Mouse (Mus musculus) adrenal gland, adult 2 months (tissue): ENCODE measurements around the gene Cenpf. TPM values are rescaled to one million over a fixed set of nuclear protein-coding genes. Genes with fewer than 3 reads are reported as not detected.
"Not testable (repeated sequence)": the region's sequence is repeated elsewhere in the genome, so short reads cannot be mapped to it uniquely, and the experiment has no call there.

Experiments
- DNase-seq: peaks from one replicate; pipeline ENCODE4 v3.0.0; 2021
- polyA plus RNA-seq: library from polyadenylated mRNA; depleted of rRNA; stranded (reverse); fragments of >200 nt; gene quantifications from 2 replicates; pipeline ENCODE4 v1.2.3, GENCODE M21; 2012
- total RNA-seq, 2 experiments: library from RNA; stranded (reverse); gene quantifications; 2 replicates each; pipeline ENCODE4 v1.2.3; 2021

Cenpf gene
- total and polyA plus RNA-seq, 3 experiments = 0.31 to 3.0 (median 2.5) TPM

DNA sequence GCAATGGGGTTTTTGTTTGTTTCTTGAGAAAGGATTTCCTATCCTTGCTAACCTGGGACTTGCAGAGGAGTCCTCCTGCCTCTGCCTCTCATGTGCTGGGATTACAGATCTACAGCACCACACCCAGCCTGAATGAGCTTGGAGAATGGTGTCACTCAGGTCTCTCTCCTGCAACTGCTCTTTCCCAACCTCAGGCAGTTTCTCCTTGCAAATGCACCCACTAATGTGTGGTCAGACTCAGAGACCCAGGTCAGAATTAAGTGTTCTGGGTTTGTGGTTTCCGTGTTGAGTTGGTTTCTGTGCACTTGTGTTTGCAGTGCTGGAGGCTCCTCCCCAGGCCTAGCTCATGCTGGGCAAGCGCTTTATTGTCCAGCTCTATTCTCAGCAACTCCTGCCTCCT is 6.5 kb upstream of the Cenpf start:
- DNase-seq = no peak

- DNase-seq = not testable (repeated sequence)
Measured at GRCm38 (mm10) chr1:189692442-189692841, 4.6 kb upstream of the Cenpf start.

- DNase-seq = no peak
Measured at GRCm38 (mm10) chr1:189689050-189689833, 1.4 kb upstream of the Cenpf start.

DNA sequence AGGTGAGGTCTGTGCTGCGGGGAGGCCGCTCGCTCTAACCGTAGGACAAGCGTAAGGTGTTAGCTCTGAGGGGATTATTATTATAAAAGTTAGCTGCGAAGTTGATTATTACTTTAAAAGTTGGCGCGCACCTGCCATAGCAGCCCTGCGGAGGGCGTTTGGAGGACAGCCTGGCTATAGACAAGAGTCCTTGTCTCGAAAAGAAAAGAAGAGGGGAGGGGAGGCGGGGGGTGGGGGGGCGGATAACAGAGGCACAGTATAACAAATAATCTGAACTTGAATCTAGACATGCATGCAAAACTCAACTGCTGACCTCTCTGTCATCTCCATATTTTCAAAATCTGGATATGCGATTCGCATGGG is 483 bp upstream of the Cenpf start:
- DNase-seq = no peak

DNA sequence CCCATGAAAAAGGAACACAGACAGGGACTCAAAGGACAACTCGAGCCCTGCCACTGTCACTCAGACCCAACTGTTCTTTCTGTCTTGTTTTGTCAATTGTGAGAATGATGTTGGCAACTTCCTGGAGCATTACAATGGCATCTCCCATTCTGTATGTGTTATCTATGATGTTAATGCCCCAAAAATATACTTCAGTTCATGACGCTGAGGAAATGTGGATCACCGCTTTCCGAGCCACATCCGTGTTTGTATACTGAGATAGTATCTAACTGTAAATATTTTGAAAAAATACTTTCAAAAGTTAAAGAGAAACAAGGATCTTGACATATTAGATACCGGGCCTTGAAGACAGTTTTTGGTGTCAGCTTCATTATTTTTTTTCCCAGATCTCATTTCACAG is 1.9 kb downstream of the Cenpf start:
- DNase-seq = no peak

- no peak for DNase-seq
Measured at GRCm38 (mm10) chr1:189684786-189685415, 3.0 kb downstream of the Cenpf start.

- DNase-seq = no peak
Measured at GRCm38 (mm10) chr1:189679555-189679954, 8.3 kb downstream of the Cenpf start.

DNA sequence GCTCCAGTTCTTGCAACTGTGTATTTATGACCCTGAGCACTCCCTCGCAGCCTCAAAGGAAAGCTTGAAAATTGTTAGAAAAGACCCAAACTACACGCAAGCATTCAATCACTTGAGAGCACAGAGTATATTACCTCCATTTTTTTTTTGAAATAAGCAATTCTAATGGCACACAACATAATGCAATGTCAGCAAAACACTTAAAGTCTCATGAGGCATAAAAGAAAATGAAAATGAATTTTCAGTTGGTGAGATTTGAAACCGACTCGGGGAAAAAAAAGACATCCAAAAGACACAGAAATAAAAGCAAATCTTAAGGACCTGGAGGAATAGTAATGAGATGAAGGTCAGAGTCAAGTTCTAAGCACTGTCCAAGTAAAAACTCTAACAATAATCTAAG is 11.9 kb downstream of the Cenpf start:
- DNase-seq = no peak

DNA sequence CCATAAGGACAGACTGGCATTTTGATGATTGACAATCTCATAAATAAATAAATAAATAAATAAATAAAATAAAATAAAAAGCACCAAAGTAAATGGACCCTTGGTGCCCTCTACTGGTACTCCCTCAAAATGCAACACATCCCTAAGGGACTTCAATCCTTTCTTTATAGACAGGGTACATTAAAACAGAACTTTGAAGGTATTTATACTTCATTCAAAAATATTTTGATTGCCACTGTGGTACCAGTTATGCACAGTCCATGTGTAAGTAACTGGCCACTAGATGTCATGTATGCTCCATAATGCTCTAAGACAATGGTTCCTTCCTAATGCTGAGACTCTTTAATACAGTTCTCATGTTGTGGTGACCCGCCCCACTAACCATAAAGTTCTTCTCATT is 12.5 kb downstream of the Cenpf start:
- DNase-seq = peak; percentile 18

- DNase-seq = no peak
Measured at GRCm38 (mm10) chr1:189665966-189666365, 21.9 kb downstream of the Cenpf start.

- DNase-seq = no peak
Measured at GRCm38 (mm10) chr1:189664873-189665144, 23.1 kb downstream of the Cenpf start.

- no peak for DNase-seq
Measured at GRCm38 (mm10) chr1:189664061-189664872, 23.6 kb downstream of the Cenpf start.

GRCm38 (mm10) chr1:189663437-189663836 is 24.4 kb downstream of the Cenpf start:
- no peak for DNase-seq

GRCm38 (mm10) chr1:189661856-189662255 is 26.0 kb downstream of the Cenpf start:
- DNase-seq = peak; percentile 28

DNA sequence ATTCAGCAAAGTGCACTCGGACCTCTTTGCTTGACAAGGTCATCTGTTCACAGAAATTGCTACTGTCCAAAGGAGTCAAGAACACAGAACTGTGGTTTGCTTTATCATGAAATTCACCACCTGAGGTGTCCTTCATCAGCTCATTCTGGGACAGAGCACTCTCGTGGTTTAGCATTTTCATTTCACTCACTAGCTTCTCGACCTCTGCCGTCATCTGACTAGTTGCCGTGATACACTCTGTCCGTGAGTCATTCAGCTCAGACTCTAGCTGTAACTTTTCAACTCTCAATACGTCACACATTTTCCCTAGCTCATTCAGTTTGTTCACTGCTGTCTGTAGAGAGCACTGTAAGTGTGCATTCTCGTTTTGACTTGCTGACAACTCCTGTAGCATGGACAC is 30.5 kb downstream of the Cenpf start:
- peak; percentile 59 for DNase-seq

- peak; percentile 34 for DNase-seq
Measured at GRCm38 (mm10) chr1:189653746-189654145, 34.1 kb downstream of the Cenpf start.

- no peak for DNase-seq
Measured at GRCm38 (mm10) chr1:189646597-189646996, 41.3 kb downstream of the Cenpf start.

DNA sequence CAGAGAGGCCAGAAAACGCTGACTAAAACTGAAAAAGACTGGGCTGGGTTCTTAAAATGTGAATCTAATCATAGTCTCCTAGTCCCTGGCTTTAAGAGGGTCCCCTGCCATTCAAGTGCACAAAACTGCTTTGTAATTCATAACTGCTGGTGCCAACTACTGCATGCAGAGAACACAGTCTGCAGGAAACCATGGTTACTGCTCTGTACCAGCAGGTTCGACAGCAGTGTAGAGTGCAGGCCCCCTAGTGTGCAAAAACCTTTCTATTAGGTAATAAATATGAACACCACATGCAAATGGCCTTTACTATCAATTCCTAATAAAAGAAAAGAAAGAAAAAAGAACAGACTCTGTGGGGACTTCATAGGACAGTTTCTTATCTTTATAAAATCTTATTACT is 42.5 kb downstream of the Cenpf start:
- no peak for DNase-seq

GRCm38 (mm10) chr1:189644700-189645345 is 43.1 kb downstream of the Cenpf start:
- no peak for DNase-seq

DNA sequence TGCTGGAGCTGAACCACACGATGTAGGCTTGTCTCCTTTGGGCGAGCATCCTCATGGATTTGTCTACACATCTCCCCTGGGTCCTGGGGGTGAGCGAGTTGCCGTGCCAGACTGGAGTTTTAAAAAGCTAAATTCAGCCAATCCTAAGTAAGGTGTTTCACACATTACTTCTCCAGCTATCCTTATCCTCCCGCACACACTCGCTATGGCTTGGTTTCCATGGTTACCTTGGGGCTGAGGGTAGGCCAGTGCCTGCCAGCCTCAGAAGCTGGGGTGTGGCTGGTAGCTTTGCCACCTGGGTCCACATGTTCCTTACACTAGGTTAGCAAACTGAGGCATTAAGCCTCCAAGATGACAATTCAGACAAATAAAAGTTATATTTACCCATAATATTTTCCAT is 48.3 kb downstream of the Cenpf start:
- no peak for DNase-seq

DNA sequence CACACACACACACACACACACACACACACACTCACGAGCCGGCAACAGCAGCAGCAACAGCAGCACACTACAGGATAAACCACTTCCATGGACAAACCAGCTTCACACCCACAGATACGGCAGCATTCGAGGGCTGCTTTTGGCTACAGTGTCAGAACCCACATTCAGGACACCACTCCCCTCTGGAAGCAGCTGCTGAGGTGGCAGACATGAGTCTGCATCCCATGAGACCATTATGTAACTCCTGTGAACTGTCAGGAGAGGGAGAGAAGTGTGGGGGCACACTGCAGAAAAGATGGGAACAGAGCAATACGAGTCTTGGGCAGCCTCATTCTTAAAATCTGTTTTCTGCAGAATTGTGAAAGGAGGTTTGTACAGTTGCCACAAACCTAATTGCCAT is 54.1 kb downstream of the Cenpf start:
- DNase-seq = no peak

DNA sequence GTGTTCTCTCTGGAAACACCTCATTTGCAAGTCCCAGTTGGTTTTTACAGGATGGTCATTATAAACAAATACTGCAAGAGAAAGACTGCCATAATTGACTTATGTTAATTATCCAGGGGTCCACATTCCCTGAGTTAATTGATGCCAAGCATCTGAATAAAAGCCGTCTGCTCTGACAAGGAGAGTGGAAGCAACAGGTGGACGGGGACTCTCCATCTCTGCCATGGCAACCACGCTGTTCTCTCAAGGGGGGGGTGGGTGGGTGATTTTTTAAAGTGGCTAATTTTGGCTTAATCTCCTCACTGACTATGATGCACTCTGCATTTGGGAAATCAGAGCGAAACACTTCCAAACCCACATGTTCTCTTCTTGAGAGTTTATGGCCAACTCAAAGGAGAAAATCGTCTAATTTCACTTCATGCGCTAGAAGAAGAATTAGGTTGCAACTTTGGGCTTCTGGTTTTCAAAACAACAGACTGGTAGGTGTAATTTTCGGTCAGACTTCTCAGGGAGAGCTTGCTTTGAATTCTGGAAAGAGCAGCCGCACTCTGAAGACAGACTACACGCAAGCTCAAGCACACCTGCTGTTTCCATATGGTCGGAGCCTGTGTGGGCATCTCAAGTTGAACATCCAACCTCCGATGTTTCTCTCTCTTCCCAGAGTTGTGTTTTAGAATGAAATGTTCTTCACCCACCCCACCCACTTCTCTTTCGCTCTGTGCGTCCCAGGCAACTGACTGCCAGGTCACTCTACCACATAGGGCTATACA is 55.8 kb downstream of the Cenpf start:
- no peak for DNase-seq
